Mouse (Mus musculus): ENCODE measurements around the gene Preb. TPM values are rescaled to one million over a fixed set of nuclear protein-coding genes. Genes with fewer than 3 reads are reported as not detected.

The Preb gene
- total RNA-seq, 2 experiments from 2014 or later, result 121 to 128 TPM

DNA sequence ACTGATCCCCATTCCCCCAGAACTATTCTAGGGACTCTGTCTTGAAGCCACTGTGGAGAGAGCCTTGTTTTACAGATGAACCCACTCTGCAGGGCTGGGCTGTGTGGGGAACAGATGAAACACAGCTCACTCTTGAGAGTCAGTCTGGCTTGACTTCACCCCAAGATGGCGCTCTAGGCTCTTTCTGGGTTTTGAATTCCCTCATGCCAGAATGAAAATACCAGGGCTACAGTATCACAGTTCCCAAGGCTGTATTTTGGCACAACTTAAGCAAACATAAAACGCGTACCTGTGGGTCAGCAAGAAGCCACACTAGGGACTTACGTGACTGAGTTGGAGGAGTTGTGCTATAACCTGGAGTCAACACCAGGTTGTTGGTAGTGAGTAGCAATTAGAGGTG is 30.0 kb downstream of the Preb start:
- intact Hi-C loops (cut with DNase I), result loop anchor here (2.0 kb wide), 1 partner anchor 75 kb away; no protein-coding TSS in a partner anchor

GRCm38 (mm10) chr5:30927945-30928529 is 32.1 kb downstream of the Preb start:
- intact Hi-C loops (cut with DNase I), result no loop called here
- DNase-seq (ENCODE audit: low spot score in 2 of 2), result no peak

More for the DNA sequence above, 30.0 kb downstream of the Preb start:
- peak; percentile 71 to 76 for DNase-seq (ENCODE audit: low spot score in 2 of 2)

- intact Hi-C loops (cut with DNase I), result no loop called here
- DNase-seq (ENCODE audit: low spot score in 2 of 2), result no peak
Measured at GRCm38 (mm10) chr5:30926073-30926472, 34.1 kb downstream of the Preb start.

GRCm38 (mm10) chr5:30925217-30925616 is 34.9 kb downstream of the Preb start:
- intact Hi-C loops (cut with DNase I), result no loop called here
- no peak for DNase-seq (ENCODE audit: low spot score in 2 of 2)

DNA sequence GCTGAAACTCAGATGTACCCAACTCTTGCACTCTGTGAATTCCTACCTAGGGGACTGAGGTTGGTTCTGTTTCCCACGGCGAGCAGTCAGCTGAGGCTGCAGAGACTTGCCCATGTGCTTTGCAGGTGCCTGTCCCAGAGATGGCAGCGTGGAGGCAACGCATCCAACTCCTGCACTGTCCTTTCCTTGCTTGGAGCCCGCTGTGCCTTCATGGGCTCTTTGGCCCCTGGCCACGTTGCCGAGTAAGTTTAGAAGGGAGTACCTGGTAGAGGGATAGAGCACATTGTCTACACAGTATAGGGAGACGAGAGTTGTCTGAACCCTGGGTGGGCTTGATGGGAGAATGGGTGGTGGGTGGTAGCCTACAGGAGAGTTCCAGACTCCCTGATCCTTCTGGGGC is 35.5 kb downstream of the Preb start:
- DNase-seq (ENCODE audit: low spot score in 2 of 2), result no peak
- intact Hi-C loops (cut with DNase I), result no loop called here

DNA sequence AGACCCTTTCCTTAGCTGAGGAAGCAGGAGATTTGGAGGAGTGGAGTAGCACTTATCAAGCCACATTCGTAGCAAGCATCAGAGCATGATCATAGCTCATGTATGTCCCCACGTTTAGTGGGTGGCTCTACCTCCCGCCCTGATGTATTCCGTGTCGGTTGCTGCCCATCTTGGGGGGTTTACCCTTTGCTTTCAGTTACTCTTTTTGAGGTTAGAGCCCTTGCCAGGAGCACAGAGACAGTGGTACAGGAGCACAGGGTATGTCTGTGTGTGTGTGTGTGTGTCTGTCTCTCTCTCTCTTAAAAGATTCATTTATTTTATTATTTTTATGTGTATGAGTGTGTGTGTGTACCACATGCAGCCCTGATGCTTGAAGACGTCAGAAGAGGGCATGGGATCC is 37.0 kb downstream of the Preb start:
- intact Hi-C loops (cut with DNase I), result no loop called here
- no peak for DNase-seq (ENCODE audit: low spot score in 2 of 2)

- intact Hi-C loops (cut with DNase I), result no loop called here
- no peak for DNase-seq (ENCODE audit: low spot score in 2 of 2)
Measured at GRCm38 (mm10) chr5:30922581-30923041, 37.5 kb downstream of the Preb start.

DNA sequence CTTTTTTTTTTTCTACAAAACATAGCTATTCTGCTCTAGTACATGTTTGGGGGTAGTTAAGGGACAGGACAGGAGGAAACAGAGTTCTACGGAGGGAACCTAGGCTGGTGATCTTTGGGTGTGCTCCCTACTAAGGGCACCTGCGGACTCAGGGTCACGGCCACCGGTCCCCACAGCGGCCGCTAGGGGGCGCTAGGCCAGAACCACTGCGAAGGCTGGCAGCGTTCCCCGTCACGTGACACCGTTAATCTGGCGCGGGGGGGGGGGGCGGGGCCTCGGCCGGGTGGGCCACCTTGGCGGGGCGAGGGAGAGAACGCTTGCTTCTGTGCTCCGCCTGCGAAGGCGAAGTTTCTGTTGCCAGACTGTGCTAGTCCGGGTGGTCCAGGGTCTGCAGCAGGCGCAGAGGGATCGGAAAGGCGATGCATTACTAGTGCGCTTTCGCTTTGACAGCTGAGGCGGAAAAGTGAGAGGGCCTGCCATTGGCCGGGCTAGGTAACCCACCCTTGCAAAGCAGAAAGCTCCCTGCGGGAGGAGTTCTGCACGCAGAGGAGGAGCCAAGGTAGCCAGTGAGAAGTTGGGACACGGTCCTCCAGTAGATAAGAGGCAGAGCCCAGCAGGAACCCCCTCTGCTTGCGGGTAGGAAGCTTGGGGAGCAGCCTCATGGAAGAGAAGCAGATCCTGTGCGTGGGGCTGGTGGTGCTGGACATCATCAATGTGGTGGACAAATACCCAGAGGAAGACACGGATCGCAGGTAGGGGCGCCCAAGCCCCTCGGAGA is 38.7 kb downstream of the Preb start, which contains the start of gene Khk:
Khk (plus strand) TSS at position 176 of the 778 bp plus-strand sequence.
- intact Hi-C loops (cut with DNase I), result no loop called here
- DNase-seq (ENCODE audit: low spot score in 2 of 2), result peak; percentile 84 to 87

DNA sequence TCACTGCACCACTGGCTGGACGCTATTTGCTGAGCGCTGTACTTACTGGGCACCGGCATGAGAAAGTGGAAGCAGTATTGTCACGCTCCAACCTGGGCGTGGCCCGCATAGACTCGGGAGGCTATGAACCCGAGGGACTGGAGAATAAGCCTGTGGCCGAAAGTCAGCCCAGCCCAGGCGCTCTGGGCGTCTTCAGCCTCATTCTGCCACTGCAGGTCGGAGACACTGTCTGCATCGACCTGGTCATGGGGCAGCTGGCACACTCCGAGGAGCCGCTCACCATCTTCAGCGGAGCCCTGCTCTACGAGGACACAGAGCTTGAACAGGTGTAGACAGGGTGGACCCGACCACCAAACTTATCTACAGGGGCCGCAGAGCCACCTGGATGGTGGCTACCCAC is 39.5 kb downstream of the Preb start:
- DNase-seq (ENCODE audit: low spot score in 2 of 2), result no peak
- intact Hi-C loops (cut with DNase I), result no loop called here

- intact Hi-C loops (cut with DNase I), result loop anchor here (10.0 kb wide), 1 partner anchor 205 kb away; the partner anchor contains the start of gene Dpysl5
- no peak for DNase-seq (ENCODE audit: low spot score in 2 of 2)
Measured at GRCm38 (mm10) chr5:30919831-30920614, 40.1 kb downstream of the Preb start.

- intact Hi-C loops (cut with DNase I), result loop anchor here (10.0 kb wide), 1 partner anchor 204 kb away; the partner anchor contains the start of gene Dpysl5
- no peak for DNase-seq (ENCODE audit: low spot score in 2 of 2)
Measured at GRCm38 (mm10) chr5:30918691-30919090, 41.5 kb downstream of the Preb start.

DNA sequence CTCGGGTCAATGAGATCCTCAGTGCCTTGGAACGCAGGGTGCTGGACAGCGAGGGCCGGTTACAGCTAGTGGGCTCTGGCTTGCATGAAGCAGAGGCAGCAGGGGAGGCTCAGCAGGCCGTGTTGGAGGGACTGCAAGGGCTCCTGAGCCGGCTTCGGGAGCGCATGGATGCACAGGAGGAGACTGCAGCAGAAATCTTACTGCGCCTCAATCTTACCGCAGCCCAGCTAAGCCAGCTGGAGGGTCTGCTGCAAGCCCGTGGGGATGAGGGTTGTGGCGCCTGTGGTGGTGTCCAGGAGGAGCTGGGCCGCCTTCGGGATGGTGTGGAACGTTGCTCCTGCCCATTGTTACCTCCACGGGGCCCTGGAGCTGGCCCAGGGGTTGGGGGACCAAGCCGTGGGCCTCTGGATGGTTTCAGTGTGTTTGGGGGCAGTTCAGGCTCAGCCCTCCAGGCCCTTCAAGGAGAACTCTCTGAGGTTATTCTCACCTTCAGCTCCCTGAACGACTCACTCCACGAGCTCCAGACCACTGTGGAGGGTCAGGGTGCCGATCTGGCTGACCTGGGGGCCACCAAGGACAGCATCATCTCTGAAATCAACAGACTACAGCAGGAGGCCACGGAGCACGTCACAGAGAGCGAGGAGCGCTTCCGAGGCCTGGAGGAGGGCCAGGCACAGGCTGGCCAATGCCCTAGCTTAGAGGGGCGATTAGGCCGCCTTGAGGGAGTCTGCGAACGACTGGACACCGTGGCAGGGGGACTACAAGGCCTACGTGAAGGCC is 42.1 kb downstream of the Preb start:
- no peak for DNase-seq (ENCODE audit: low spot score in 2 of 2)
- intact Hi-C loops (cut with DNase I), result loop anchor here (10.0 kb wide), 1 partner anchor 203 kb away; the partner anchor contains the start of gene Dpysl5

GRCm38 (mm10) chr5:30917348-30917747 is 42.8 kb downstream of the Preb start:
- no peak for DNase-seq (ENCODE audit: low spot score in 2 of 2)
- intact Hi-C loops (cut with DNase I), result loop anchor here (10.0 kb wide), 1 partner anchor 203 kb away; the partner anchor contains the start of gene Dpysl5

- intact Hi-C loops (cut with DNase I), result loop anchor here (10.0 kb wide), 1 partner anchor 202 kb away; the partner anchor contains the start of gene Dpysl5
Measured at GRCm38 (mm10) chr5:30916841-30917240, 43.3 kb downstream of the Preb start.

DNA sequence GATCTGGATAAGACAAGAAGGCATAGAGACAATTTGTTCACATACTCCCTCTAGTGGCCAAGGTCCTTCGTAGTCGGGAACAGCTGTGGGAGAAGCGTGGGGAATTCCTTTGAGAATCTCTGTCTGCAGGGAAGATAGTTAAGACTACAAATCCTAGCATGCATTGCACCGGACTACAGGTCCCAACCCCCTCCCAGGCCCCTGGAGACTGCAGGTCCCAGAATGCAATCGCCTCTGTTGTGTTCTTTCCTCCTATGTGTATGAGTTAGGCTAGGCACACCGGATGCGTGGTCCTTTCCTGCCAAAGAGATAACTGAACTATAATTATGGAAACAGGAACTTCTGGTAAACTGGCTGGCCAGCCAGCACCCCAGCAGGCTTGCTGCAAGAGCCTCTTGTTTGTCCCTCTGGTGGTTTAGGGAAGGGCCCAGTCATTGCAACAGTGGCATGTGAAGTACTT is 44.2 kb downstream of the Preb start:
- DNase-seq (ENCODE audit: low spot score in 2 of 2), result peak; percentile 84 to 88
- intact Hi-C loops (cut with DNase I), result loop anchor here (2.0 to 10.0 kb wide), 2 partner anchors 109 to 201 kb away; partner anchors contain the start of gene Dpysl5

More at GRCm38 (mm10) chr5:30916841-30917240, 43.3 kb downstream of the Preb start:
- DNase-seq (ENCODE audit: low spot score in 2 of 2), result no peak

- no peak for DNase-seq (ENCODE audit: low spot score in 2 of 2)
- intact Hi-C loops (cut with DNase I), result loop anchor here (2.0 to 10.0 kb wide), 2 partner anchors 109 to 201 kb away; partner anchors contain the start of gene Dpysl5
Measured at GRCm38 (mm10) chr5:30915456-30915855, 44.7 kb downstream of the Preb start.

GRCm38 (mm10) chr5:30914849-30915248 is 45.3 kb downstream of the Preb start:
- intact Hi-C loops (cut with DNase I), result loop anchor here (2.0 to 10.0 kb wide), 2 partner anchors 108 to 200 kb away; partner anchors contain the start of gene Dpysl5
- DNase-seq (ENCODE audit: low spot score in 2 of 2), result no peak

- no peak for DNase-seq (ENCODE audit: low spot score in 2 of 2)
- intact Hi-C loops (cut with DNase I), result loop anchor here (2.0 to 10.0 kb wide), 2 partner anchors 107 to 199 kb away; partner anchors contain the start of gene Dpysl5
Measured at GRCm38 (mm10) chr5:30914101-30914635, 46.0 kb downstream of the Preb start.

All from left cerebral cortex, postnatal 36 days (tissue).